Mouse (Mus musculus): Measurements from ENCODE around the gene Fbxo2. TPM values are rescaled to one million over a fixed set of nuclear protein-coding genes. Genes with fewer than 3 reads are reported as not detected.
A peak's percentile ranks its signal among the peaks of the same experiment; 100 is the strongest.
"Not testable (repeated sequence)": the region's sequence is repeated elsewhere in the genome, so short reads cannot be mapped to it uniquely, and the experiment has no call there.

Gene Fbxo2
- polyA plus RNA-seq, 1 experiment from 2014 or later, result 10.4 TPM

DNA sequence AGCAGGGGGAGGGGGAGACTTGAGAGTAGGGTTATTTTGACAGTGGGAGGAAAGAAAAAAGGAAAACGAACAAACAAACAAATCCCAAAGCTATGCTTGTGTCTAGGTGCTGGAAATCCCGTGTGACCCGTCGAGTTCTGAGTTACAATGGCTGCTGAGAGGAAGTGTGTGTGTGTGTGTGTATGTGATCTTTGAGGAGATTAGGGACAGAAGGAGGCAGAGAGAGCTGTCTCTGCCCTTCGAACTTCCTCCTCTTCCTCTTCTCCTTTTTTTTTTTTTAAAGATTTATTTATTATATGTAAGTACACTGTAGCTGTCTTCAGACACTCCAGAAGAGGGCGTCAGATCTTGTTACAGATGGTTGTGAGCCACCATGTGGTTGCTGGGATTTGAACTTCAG lies 16.2 kb downstream of the Fbxo2 start:
- not testable (repeated sequence) for H3K9ac ChIP-seq (replicated peaks; ENCODE audit: low read depth, low read length); H3K27ac ChIP-seq (ENCODE audit: low read depth, low read length); H3K27me3 ChIP-seq (ENCODE audit: control insufficient read depth, insufficient read depth, low read length); H3K36me3 ChIP-seq (ENCODE audit: control insufficient read depth, insufficient read depth, low read length); H3K4me2 ChIP-seq (ENCODE audit: low read depth, low read length); H3K9me3 ChIP-seq (ENCODE audit: control insufficient read depth, low read length); ATAC-seq (ENCODE audit: low read depth); H3K4me3 ChIP-seq (ENCODE audit: low read depth, low read length)
- peaks cover 14% of the 10 kb centered on the region for H3K4me1 ChIP-seq (ENCODE audit: control insufficient read depth, insufficient read depth, low read length)
- 74% methylated on average over 5 of the region's 6 CpGs for WGBS

DNA sequence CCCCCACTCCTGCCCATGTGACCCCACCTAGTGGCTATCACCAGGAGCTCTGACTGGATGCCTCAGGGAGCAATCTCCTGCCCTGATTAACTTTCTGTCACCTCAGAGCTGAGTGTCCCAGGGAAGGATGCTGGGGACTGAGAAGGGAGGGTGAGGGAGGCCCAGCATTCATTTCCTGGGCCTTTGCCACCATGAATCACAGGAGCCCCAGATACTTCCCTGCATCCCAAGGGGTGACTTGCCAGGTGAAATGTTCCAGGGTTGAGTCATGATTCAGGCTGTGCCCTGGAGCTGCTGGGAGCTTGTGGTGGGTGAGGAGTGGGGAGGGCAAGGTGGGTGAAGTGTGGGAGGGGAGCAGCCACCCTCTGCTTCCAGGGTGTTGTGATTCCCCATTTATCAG lies 17.3 kb downstream of the Fbxo2 start:
- Histone ChIP-seq H3K27ac (ENCODE audit: low read depth, low read length) (no peak overlapping the region), H3K9ac (replicated peaks; ENCODE audit: low read depth, low read length) (no peak overlapping the region), H3K4me3 (ENCODE audit: low read depth, low read length) (no peak overlapping the region), H3K36me3 (ENCODE audit: control insufficient read depth, insufficient read depth, low read length) (no peaks in the 10 kb centered on the region), H3K4me2 (ENCODE audit: low read depth, low read length) (no peak overlapping the region), H3K27me3 (ENCODE audit: control insufficient read depth, insufficient read depth, low read length) (0 out of 2 replicates have a peak, but pooled peaks cover 3% of the 10 kb centered on the region), H3K4me1 (ENCODE audit: control insufficient read depth, insufficient read depth, low read length) (peaks cover 14% of the 10 kb centered on the region), H3K9me3 (ENCODE audit: control insufficient read depth, low read length) (no peaks in the 10 kb centered on the region)
- ATAC-seq (ENCODE audit: low read depth), result no peak

DNA sequence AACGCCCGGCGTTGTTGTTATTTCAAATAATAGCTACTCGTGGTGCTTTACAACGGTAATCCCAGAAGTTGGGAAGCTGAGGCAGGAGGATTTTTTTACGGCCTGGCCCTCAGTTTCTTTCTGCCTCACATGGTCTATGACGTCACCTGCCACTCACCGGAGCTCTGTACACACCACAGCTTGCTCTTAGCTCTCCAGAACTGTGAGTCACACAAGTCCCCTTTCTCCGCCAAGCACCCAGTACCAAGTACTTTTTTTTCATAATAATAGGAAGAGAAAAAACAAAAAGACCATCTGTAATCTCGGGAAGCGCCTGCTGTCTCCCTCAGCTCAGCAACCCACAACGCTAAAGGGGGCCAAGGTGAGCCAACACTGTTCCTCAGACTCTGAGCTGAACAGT lies 21.1 kb downstream of the Fbxo2 start:
- Histone ChIP-seq H3K4me2 (ENCODE audit: low read depth, low read length) (no peak overlapping the region), H3K9ac (replicated peaks; ENCODE audit: low read depth, low read length) (no peak overlapping the region), H3K4me1 (ENCODE audit: control insufficient read depth, insufficient read depth, low read length) (no peaks in the 10 kb centered on the region), H3K27ac (ENCODE audit: low read depth, low read length) (no peak overlapping the region), H3K27me3 (ENCODE audit: control insufficient read depth, insufficient read depth, low read length) (no peaks in the 10 kb centered on the region), H3K4me3 (ENCODE audit: low read depth, low read length) (no peak overlapping the region), H3K36me3 (ENCODE audit: control insufficient read depth, insufficient read depth, low read length) (no peaks in the 10 kb centered on the region), H3K9me3 (ENCODE audit: control insufficient read depth, low read length) (no peaks in the 10 kb centered on the region)
- no peak for ATAC-seq (ENCODE audit: low read depth)
- 90% methylated on average over 12 of the region's 12 CpGs for WGBS

DNA sequence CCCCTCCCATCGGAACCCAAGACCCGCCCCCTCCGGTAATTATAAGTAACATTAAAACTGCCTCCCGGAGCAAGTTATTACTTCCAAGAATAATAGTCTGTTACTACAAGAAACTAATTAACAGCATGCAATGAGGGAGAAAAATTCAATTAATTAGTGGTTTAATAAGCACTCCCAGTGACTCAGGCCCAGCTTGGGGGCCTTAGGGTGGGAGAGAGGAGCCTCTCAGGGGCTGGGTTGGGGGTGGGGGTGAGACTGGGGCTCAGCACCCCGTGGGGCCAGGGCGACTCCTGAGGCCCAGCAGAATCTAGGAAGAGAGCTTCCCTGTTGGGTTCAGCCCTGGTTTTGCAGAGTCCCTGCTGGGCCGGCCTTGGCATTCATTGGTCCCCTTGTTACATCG lies 21.9 kb downstream of the Fbxo2 start:
- no peaks in the 10 kb centered on the region for H3K9me3 ChIP-seq (ENCODE audit: control insufficient read depth, low read length)
- H3K9ac ChIP-seq (replicated peaks; ENCODE audit: low read depth, low read length), result no peak overlapping the region
- no peaks in the 10 kb centered on the region for H3K4me1 ChIP-seq (ENCODE audit: control insufficient read depth, insufficient read depth, low read length)
- H3K4me2 ChIP-seq (ENCODE audit: low read depth, low read length), result no peak overlapping the region
- no peaks in the 10 kb centered on the region for H3K27me3 ChIP-seq (ENCODE audit: control insufficient read depth, insufficient read depth, low read length)
- H3K4me3 ChIP-seq (ENCODE audit: low read depth, low read length), result no peak overlapping the region
- no peak overlapping the region for H3K27ac ChIP-seq (ENCODE audit: low read depth, low read length)
- H3K36me3 ChIP-seq (ENCODE audit: control insufficient read depth, insufficient read depth, low read length), result no peaks in the 10 kb centered on the region
- 0 out of 2 replicates have a peak, but pooled peaks have one; percentile 38 for ATAC-seq (ENCODE audit: low read depth)
- 35% methylated on average over 8 of the region's 8 CpGs for WGBS

DNA sequence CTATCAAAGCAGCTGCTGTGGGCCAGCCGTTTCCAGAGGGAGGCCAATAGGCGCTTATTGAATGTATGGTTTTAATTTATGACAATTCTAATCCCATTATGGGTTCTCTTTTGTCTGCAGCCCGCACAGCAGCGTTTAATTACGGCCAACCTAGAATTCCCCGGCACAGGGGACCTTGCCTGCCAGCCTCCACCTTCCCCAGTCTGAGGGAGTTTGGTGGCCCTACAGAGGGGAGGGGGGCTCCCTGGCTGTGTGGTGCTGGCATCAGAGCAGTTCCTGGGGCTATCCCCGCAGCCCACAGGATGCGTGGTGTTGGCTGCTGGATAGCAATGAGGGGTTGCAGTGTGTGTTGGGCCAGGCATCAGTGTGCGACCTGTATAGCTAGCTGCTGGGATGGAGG lies 24.1 kb downstream of the Fbxo2 start:
- ATAC-seq (ENCODE audit: low read depth), result peak; percentile 27; the same call in 1 of the 2 replicates
- 26% methylated on average over 9 of the region's 9 CpGs for WGBS
- Histone ChIP-seq H3K4me1 (ENCODE audit: control insufficient read depth, insufficient read depth, low read length) (no peaks in the 10 kb centered on the region), H3K9ac (replicated peaks; ENCODE audit: low read depth, low read length) (no peak overlapping the region), H3K4me3 (ENCODE audit: low read depth, low read length) (no peak overlapping the region), H3K27ac (ENCODE audit: low read depth, low read length) (no peak overlapping the region), H3K36me3 (ENCODE audit: control insufficient read depth, insufficient read depth, low read length) (no peaks in the 10 kb centered on the region), H3K4me2 (ENCODE audit: low read depth, low read length) (no peak overlapping the region), H3K27me3 (ENCODE audit: control insufficient read depth, insufficient read depth, low read length) (no peaks in the 10 kb centered on the region), H3K9me3 (ENCODE audit: control insufficient read depth, low read length) (no peaks in the 10 kb centered on the region)

DNA sequence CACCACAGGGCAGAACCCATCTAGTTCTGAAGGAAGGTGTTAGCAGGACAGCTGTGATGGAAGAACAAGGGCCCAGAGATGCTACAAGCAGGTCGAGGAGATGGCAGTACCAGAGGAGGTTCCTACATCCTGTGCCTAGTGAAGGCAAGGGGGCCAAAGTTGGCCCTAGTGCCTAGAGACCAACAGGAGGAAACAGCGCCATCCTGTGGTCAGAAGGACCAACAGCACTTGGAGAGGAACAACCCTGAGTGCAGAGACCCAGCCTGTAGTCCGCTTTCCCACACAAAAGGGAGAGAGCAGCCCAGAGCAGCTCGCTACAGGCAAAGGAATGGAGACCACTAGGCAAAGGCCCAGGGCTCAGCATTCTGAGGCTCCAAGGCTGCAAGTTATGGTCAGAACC lies 25.4 kb downstream of the Fbxo2 start:
- Histone ChIP-seq H3K4me1 (ENCODE audit: control insufficient read depth, insufficient read depth, low read length) (no peaks in the 10 kb centered on the region), H3K27ac (ENCODE audit: low read depth, low read length) (no peak overlapping the region), H3K36me3 (ENCODE audit: control insufficient read depth, insufficient read depth, low read length) (no peaks in the 10 kb centered on the region), H3K9me3 (ENCODE audit: control insufficient read depth, low read length) (no peaks in the 10 kb centered on the region), H3K9ac (replicated peaks; ENCODE audit: low read depth, low read length) (no peak overlapping the region), H3K27me3 (ENCODE audit: control insufficient read depth, insufficient read depth, low read length) (no peaks in the 10 kb centered on the region), H3K4me3 (ENCODE audit: low read depth, low read length) (no peak overlapping the region), H3K4me2 (ENCODE audit: low read depth, low read length) (no peak overlapping the region)
- 69% methylated on average over 4 of the region's 4 CpGs for WGBS
- no peak for ATAC-seq (ENCODE audit: low read depth)

DNA sequence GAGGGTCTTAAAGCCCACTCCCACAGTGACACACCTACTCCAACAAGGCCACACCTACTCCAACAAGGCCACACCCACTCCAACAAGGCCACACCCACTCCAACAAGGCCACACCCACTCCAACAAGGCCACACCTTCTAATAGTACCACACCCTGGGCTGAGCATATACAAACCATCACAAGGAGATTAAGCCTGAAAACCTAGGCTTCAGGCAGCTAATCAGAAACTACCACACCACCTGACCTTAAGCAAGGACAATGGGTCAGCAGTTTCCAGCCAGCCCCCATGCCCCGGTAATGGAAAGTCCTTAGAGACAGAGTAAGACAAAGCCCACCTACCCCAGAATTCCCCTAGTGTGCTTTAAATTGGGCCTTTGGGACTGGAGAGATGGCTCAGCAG lies 28.3 kb downstream of the Fbxo2 start:
- H3K4me2 ChIP-seq (ENCODE audit: low read depth, low read length); H3K4me3 ChIP-seq (ENCODE audit: low read depth, low read length); H3K27me3 ChIP-seq (ENCODE audit: control insufficient read depth, insufficient read depth, low read length); H3K9me3 ChIP-seq (ENCODE audit: control insufficient read depth, low read length); ATAC-seq (ENCODE audit: low read depth); H3K4me1 ChIP-seq (ENCODE audit: control insufficient read depth, insufficient read depth, low read length); H3K9ac ChIP-seq (replicated peaks; ENCODE audit: low read depth, low read length); H3K27ac ChIP-seq (ENCODE audit: low read depth, low read length); H3K36me3 ChIP-seq (ENCODE audit: control insufficient read depth, insufficient read depth, low read length): not testable (repeated sequence)
- WGBS, result 97% methylated on average over 1 of the region's 1 CpGs

DNA sequence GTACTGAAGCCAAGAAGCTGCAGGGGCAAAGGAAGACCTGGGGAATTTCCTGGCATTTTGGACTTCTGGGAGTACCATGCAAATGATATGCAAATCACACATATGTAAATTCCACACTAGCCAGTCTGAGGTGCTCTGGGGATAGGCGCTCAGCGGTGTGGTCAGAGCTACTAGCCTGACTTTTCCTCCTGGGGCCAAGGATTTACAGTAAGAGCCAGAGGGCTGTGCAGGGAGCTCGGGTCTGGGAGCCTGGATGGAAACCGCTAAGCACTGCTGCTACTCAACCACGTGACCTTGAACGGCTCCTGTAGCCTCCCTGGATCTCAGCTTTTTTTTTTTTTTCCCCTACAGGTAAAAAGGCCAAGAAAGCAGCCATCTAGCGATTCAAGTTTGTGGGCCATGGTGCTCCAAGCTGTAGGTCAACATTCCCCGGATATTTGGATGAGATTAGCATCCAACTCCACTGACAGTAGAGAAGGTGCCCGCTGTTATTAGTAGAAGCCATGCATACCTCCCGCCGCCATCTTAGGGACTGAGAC lies 32.4 kb downstream of the Fbxo2 start:
- Histone ChIP-seq H3K9ac (replicated peaks; ENCODE audit: low read depth, low read length) (no peak overlapping the region), H3K9me3 (ENCODE audit: control insufficient read depth, low read length) (no peaks in the 10 kb centered on the region), H3K27me3 (ENCODE audit: control insufficient read depth, insufficient read depth, low read length) (no peaks in the 10 kb centered on the region), H3K27ac (ENCODE audit: low read depth, low read length) (no peak overlapping the region), H3K4me2 (ENCODE audit: low read depth, low read length) (no peak overlapping the region), H3K4me3 (ENCODE audit: low read depth, low read length) (no peak overlapping the region), H3K4me1 (ENCODE audit: control insufficient read depth, insufficient read depth, low read length) (no peaks in the 10 kb centered on the region), H3K36me3 (ENCODE audit: control insufficient read depth, insufficient read depth, low read length) (no peaks in the 10 kb centered on the region)
- no peak; the same call in 1 of the 2 replicates for ATAC-seq (ENCODE audit: low read depth)
- 32% methylated on average over 11 of the region's 11 CpGs for WGBS

DNA sequence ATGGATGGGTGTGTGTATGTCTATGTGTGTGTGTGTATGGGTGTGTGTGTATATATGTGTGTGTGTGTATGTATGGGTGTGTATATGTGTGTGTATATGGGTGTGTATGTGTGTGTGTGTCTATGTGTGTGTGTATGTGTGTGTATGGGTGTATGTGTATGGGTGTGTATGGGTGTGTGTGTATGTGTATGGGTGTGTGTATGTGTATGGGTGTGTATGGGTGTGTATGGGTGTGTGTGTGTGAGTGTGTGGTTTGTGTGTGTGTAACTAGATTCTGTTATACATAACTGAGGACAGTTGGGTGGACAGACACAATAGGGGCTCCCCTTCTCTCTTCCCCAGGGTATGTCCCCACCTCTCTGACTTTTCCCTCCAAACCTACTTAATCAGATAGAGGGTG lies 34.0 kb downstream of the Fbxo2 start:
- no peaks in the 10 kb centered on the region for H3K27me3 ChIP-seq (ENCODE audit: control insufficient read depth, insufficient read depth, low read length)
- no peaks in the 10 kb centered on the region for H3K36me3 ChIP-seq (ENCODE audit: control insufficient read depth, insufficient read depth, low read length)
- no peaks in the 10 kb centered on the region for H3K9me3 ChIP-seq (ENCODE audit: control insufficient read depth, low read length)
- H3K27ac ChIP-seq (ENCODE audit: low read depth, low read length), result no peak overlapping the region
- ATAC-seq (ENCODE audit: low read depth), result no peak
- H3K4me3 ChIP-seq (ENCODE audit: low read depth, low read length), result no peak overlapping the region
- H3K4me2 ChIP-seq (ENCODE audit: low read depth, low read length), result no peak overlapping the region
- H3K4me1 ChIP-seq (ENCODE audit: control insufficient read depth, insufficient read depth, low read length), result no peaks in the 10 kb centered on the region; the same call in 1 of the 2 replicates
- H3K9ac ChIP-seq (replicated peaks; ENCODE audit: low read depth, low read length), result no peak overlapping the region
